Mouse (Mus musculus) liver, embryonic 13.5 days (tissue): ENCODE results near the gene Nps. TPM values are rescaled to one million over a fixed set of nuclear protein-coding genes. Genes with fewer than 3 reads are reported as not detected.

ENCODE experiments used
- ATAC-seq: fragments of 200-750 bp; cut with Nextera tagmentation; 2 replicates; pipeline ENCODE4 v1.8.0; 2017; ENCODE audit warnings: low read depth, mild to moderate bottlenecking, moderate number of reproducible peaks, moderate library complexity
- DNase-seq: peaks from one replicate; pipeline ENCODE4 v3.0.0; 2022
- H3K27ac ChIP-seq: fragments of 300-500 bp; sonication (generic); 2 replicates; pipeline ENCODE4 v1.5.1; 2015; ENCODE audit warnings: moderate library complexity, mild to moderate bottlenecking, inconsistent platforms
- H3K27me3 ChIP-seq: fragments of 300-500 bp; sonication (generic); 2 replicates; pipeline ENCODE4 v1.6.1; 2015; ENCODE audit warnings: mild to moderate bottlenecking, inconsistent platforms
- H3K36me3 ChIP-seq: fragments of 300-500 bp; sonication (generic); 2 replicates; pipeline ENCODE4 v1.6.1; 2015; ENCODE audit warnings: mild to moderate bottlenecking, inconsistent platforms
- H3K4me1 ChIP-seq: fragments of 300-500 bp; sonication (generic); replicated peaks from 2 replicates; pipeline ENCODE4 v1.6.1; 2015; ENCODE audit warnings: inconsistent platforms
- H3K4me2 ChIP-seq: fragments of 300-500 bp; sonication (generic); 2 replicates; pipeline ENCODE4 v1.6.1; 2015; ENCODE audit warnings: inconsistent platforms, mild to moderate bottlenecking, moderate library complexity
- H3K4me3 ChIP-seq: fragments of 300-500 bp; sonication (generic); replicated peaks from 2 replicates; pipeline ENCODE4 v1.5.1; 2015; ENCODE audit warnings: mild to moderate bottlenecking, inconsistent platforms
- H3K9ac ChIP-seq: fragments of 300-500 bp; sonication (generic); 2 replicates; pipeline ENCODE4 v1.6.1; 2015; ENCODE audit warnings: mild to moderate bottlenecking, inconsistent platforms
- H3K9me3 ChIP-seq: fragments of 300-500 bp; sonication (generic); replicated peaks from 2 replicates; pipeline ENCODE4 v1.6.1; 2016; ENCODE audit warnings: inconsistent platforms
- WGBS: fragments of 180-500 bp; shearing (Covaris S2); methylation state at CpG from one replicate; pipeline ENCODE4 v1.1.7; 2015; ENCODE audit not compliant: insufficient replicate concordance; 5-methylcytosine and 5-hydroxymethylcytosine counted together
- polyA plus RNA-seq: library from polyadenylated mRNA; unstranded; fragments of >200 nt; fragmentation: Nextera tagmentation; extraction: Ambion mirVana; gene quantifications from 2 replicates; pipeline ENCODE4 v1.2.1, GENCODE M21; 2015

Nps gene
- polyA plus RNA-seq, 1 experiment from 2014 or later, result not detected

GRCm38 (mm10) chr7:135244171-135244880 lies 14.2 kb upstream of the Nps start:
- DNase-seq (no peak), ATAC-seq (no peak)
- no peak overlapping the region for H3K27ac ChIP-seq
- no peaks in the 10 kb centered on the region for H3K36me3 ChIP-seq
- no peak overlapping the region for H3K9ac ChIP-seq
- no peaks in the 10 kb centered on the region for H3K4me1 ChIP-seq
- WGBS, result 62% methylated on average over 9 of the region's 9 CpGs
- H3K4me2 ChIP-seq, result no peak overlapping the region
- H3K4me3 ChIP-seq, result no peak overlapping the region
- no peaks in the 10 kb centered on the region for H3K27me3 ChIP-seq
- no peaks in the 10 kb centered on the region for H3K9me3 ChIP-seq

- Histone ChIP-seq H3K4me3 (no peak overlapping the region), H3K27me3 (no peaks in the 10 kb centered on the region), H3K4me1 (no peaks in the 10 kb centered on the region), H3K9me3 (no peaks in the 10 kb centered on the region), H3K36me3 (no peaks in the 10 kb centered on the region), H3K4me2 (no peak overlapping the region), H3K27ac (no peak overlapping the region), H3K9ac (no peak overlapping the region)
- ATAC-seq (no peak), DNase-seq (no peak)
- 59% methylated on average over 5 of the region's 5 CpGs for WGBS
Observed at GRCm38 (mm10) chr7:135246386-135246785, 12.1 kb upstream of the Nps start.

GRCm38 (mm10) chr7:135253249-135253648 lies 5.3 kb upstream of the Nps start:
- no peak for DNase-seq
- 72% methylated on average over 2 of the region's 2 CpGs for WGBS
- H3K27ac ChIP-seq, result no peak overlapping the region; the same call in 1 of the 2 replicates
- H3K4me1 ChIP-seq, result no peaks in the 10 kb centered on the region; the same call in 1 of the 2 replicates
- no peaks in the 10 kb centered on the region for H3K27me3 ChIP-seq
- H3K9me3 ChIP-seq, result no peaks in the 10 kb centered on the region
- peak; percentile 63; the same call in 1 of the 2 replicates for ATAC-seq
- H3K4me2 ChIP-seq, result no peak overlapping the region
- no peak overlapping the region for H3K9ac ChIP-seq
- H3K4me3 ChIP-seq, result no peak overlapping the region
- no peaks in the 10 kb centered on the region for H3K36me3 ChIP-seq

GRCm38 (mm10) chr7:135254423-135254822 lies 4.1 kb upstream of the Nps start:
- DNase-seq, result no peak
- no peaks in the 10 kb centered on the region for H3K36me3 ChIP-seq
- no peak overlapping the region for H3K27ac ChIP-seq

GRCm38 (mm10) chr7:135271011-135271410 lies 12.5 kb downstream of the Nps start:
- H3K4me1 ChIP-seq, result no peaks in the 10 kb centered on the region
- no peak for DNase-seq
- no peaks in the 10 kb centered on the region for H3K9me3 ChIP-seq
- H3K9ac ChIP-seq, result no peak overlapping the region
- H3K27me3 ChIP-seq, result no peaks in the 10 kb centered on the region
- H3K27ac ChIP-seq, result no peak overlapping the region
- no peak overlapping the region for H3K4me3 ChIP-seq
- no peak overlapping the region for H3K4me2 ChIP-seq
- WGBS, result 48% methylated on average over 5 of the region's 5 CpGs
- no peaks in the 10 kb centered on the region for H3K36me3 ChIP-seq
- ATAC-seq, result no peak

More at GRCm38 (mm10) chr7:135254423-135254822, 4.1 kb upstream of the Nps start:
- no peaks in the 10 kb centered on the region; the same call in 1 of the 2 replicates for H3K4me1 ChIP-seq
- no peaks in the 10 kb centered on the region for H3K27me3 ChIP-seq
- no peak overlapping the region for H3K4me2 ChIP-seq
- WGBS, result 67% methylated on average over 2 of the region's 2 CpGs
- H3K4me3 ChIP-seq, result no peak overlapping the region
- ATAC-seq, result no peak
- H3K9ac ChIP-seq, result no peak overlapping the region
- H3K9me3 ChIP-seq, result no peaks in the 10 kb centered on the region

GRCm38 (mm10) chr7:135283212-135283611 lies 24.7 kb downstream of the Nps start:
- no peak overlapping the region for H3K9ac ChIP-seq
- no peak overlapping the region for H3K27ac ChIP-seq
- ATAC-seq (no peak), DNase-seq (no peak)
- H3K4me2 ChIP-seq, result no peak overlapping the region
- H3K36me3 ChIP-seq, result no peaks in the 10 kb centered on the region
- H3K9me3 ChIP-seq, result no peaks in the 10 kb centered on the region
- H3K27me3 ChIP-seq, result no peaks in the 10 kb centered on the region
- H3K4me1 ChIP-seq, result no peaks in the 10 kb centered on the region
- 70% methylated on average over 3 of the region's 3 CpGs for whole genome bisulfite sequencing
- no peak overlapping the region for H3K4me3 ChIP-seq

- H3K36me3 ChIP-seq, result no peaks in the 10 kb centered on the region
- ATAC-seq, result no peak
- WGBS, result 59% methylated on average over 3 of the region's 3 CpGs
- no peak overlapping the region for H3K4me3 ChIP-seq
- no peaks in the 10 kb centered on the region for H3K9me3 ChIP-seq
- no peaks in the 10 kb centered on the region for H3K4me1 ChIP-seq
- H3K27me3 ChIP-seq, result no peaks in the 10 kb centered on the region
- no peak overlapping the region for H3K9ac ChIP-seq
- DNase-seq, result no peak
- H3K27ac ChIP-seq, result no peak overlapping the region
- H3K4me2 ChIP-seq, result no peak overlapping the region
Observed at GRCm38 (mm10) chr7:135289976-135290375, 31.5 kb downstream of the Nps start.

- H3K4me2 ChIP-seq, result no peak overlapping the region
- 58% methylated on average over 15 of the region's 15 CpGs for WGBS
Observed at GRCm38 (mm10) chr7:135291646-135292236, 33.2 kb downstream of the Nps start.

GRCm38 (mm10) chr7:135294498-135294897 lies 36.0 kb downstream of the Nps start:
- DNase-seq (no peak), ATAC-seq (no peak)
- H3K9me3 ChIP-seq, result no peaks in the 10 kb centered on the region
- no peaks in the 10 kb centered on the region for H3K27me3 ChIP-seq
- H3K9ac ChIP-seq, result no peak overlapping the region
- H3K4me1 ChIP-seq, result no peaks in the 10 kb centered on the region
- no peak overlapping the region for H3K27ac ChIP-seq
- H3K4me3 ChIP-seq, result no peak overlapping the region
- H3K4me2 ChIP-seq, result no peak overlapping the region
- 28% methylated on average over 3 of the region's 3 CpGs for WGBS
- no peaks in the 10 kb centered on the region for H3K36me3 ChIP-seq

More at GRCm38 (mm10) chr7:135291646-135292236, 33.2 kb downstream of the Nps start:
- Histone ChIP-seq H3K27me3 (no peaks in the 10 kb centered on the region), H3K36me3 (no peaks in the 10 kb centered on the region), H3K27ac (no peak overlapping the region), H3K4me3 (no peak overlapping the region), H3K9me3 (no peaks in the 10 kb centered on the region), H3K4me1 (no peaks in the 10 kb centered on the region), H3K9ac (no peak overlapping the region)
- ATAC-seq (no peak), DNase-seq (no peak)

- no peak overlapping the region for H3K9ac ChIP-seq
- H3K4me1 ChIP-seq, result no peaks in the 10 kb centered on the region
- H3K4me3 ChIP-seq, result no peak overlapping the region
- no peaks in the 10 kb centered on the region for H3K36me3 ChIP-seq
- H3K4me2 ChIP-seq, result no peak overlapping the region
- H3K9me3 ChIP-seq, result no peaks in the 10 kb centered on the region
- no peak for DNase-seq
- no peak overlapping the region for H3K27ac ChIP-seq
- no peak for ATAC-seq
- no peaks in the 10 kb centered on the region for H3K27me3 ChIP-seq
- WGBS, result 55% methylated on average over 2 of the region's 2 CpGs
Observed at GRCm38 (mm10) chr7:135304496-135304895, 46.0 kb downstream of the Nps start.
